Mouse (Mus musculus): ENCODE data around the gene 6030408B16Rik. TPM values are rescaled to one million over a fixed set of nuclear protein-coding genes. Genes with fewer than 3 reads are reported as not detected.
A peak's percentile ranks its signal among the peaks of the same experiment; 100 is the strongest.

Gene 6030408B16Rik
- polyA plus RNA-seq, 2 experiments: 0.74 to 1.0 TPM

DNA sequence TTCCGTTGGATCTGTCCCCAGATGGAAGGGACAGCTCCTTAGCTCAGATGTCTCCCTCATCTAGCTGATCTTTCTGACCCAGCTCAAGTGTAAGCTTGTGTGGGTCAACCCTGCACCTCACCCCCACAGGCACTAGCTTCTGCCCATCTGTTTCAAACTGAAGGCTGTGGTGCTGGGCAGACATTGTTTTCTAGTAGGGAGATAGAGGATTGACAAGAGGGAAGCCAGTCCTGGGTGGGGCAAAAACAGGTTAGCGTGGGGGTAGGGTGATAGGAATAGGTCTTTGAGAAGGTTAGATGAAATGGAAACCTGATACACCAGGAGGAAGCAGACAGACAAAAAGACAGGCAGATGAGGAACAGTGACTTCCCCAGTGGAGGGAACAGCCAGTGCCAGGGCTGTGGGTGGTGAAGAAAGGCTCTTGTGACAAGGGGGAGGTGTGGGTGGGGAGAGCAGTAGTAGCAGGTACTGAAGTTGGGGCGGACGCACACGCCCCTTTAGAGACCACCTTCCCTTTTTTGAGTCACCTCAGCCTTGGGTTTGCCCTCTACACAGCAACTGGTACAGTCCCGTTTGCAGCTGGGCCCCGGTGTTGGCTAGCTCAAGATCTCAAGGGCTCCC lies 37.1 kb upstream of the 6030408B16Rik start:
- Histone ChIP-seq H3K9me3 (ENCODE audit: control insufficient read depth, low read length) (no peaks in the 10 kb centered on the region), H3K4me2 (replicated peaks; ENCODE audit: low read depth, low read length, severe bottlenecking) (no peak overlapping the region), H3K27me3 (ENCODE audit: control insufficient read depth, insufficient read depth, low read length) (no peaks in the 10 kb centered on the region), H3K4me1 (ENCODE audit: control insufficient read depth, insufficient read depth, low read length) (peaks cover 23% of the 10 kb centered on the region), H3K9ac (ENCODE audit: low read depth, low read length, severe bottlenecking) (no peak overlapping the region), H3K4me3 (replicated peaks; ENCODE audit: low read length) (no peak overlapping the region), H3K36me3 (ENCODE audit: control insufficient read depth, insufficient read depth, low read length) (no peaks in the 10 kb centered on the region), H3K27ac (replicated peaks; ENCODE audit: low read depth, low read length) (no peak overlapping the region)
- no peak for ATAC-seq (ENCODE audit: low FRiP score, low read depth)
- no peak for TF ChIP-seq POLR2A (IDR thresholded peaks at IDR 0.05; ENCODE audit: borderline replicate concordance, extremely low read depth, insufficient read depth, insufficient read length)
- WGBS: 83% methylated on average over 7 of the region's 7 CpGs
- DNase-seq (ENCODE audit: low spot score): no peak

DNA sequence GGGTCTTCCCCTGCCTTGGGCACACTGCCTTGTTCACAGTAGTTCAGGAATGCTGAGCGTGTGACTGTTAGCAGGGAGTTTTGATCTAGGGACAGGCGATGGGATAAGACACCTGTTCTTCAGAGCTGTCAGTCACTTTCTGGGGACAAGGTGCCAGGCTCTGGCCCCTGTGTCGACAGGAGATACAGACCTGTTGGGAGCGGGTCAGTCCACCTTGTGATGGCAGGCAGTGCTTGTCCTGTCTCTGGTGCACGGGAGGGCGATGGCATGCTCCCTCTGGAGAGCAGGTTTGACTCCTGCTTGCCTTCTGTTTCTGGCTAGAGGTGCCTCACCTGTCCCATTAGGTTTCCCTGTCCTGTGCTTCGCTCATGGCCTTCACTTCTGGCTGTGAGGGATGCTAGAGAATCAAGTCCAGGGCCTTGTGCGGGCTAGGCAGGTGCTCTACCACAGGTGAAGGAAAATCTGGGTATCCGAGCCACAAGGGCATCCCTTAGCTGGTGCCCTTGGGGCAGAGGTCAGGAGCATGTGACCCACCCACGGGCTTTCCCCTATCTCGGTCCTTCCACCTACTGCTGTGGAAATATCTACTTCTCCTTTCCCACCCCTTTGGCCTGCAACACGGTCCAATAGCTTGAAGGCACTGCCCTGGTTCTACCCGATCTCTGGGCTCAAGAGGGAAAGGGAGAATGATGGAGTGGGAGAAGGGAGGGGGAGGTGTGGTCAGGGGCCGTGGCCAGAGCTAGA lies 36.4 kb upstream of the 6030408B16Rik start:
- Histone ChIP-seq H3K4me1 (ENCODE audit: control insufficient read depth, insufficient read depth, low read length) (peaks cover 29% of the 10 kb centered on the region), H3K4me3 (replicated peaks; ENCODE audit: low read length) (no peak overlapping the region), H3K27me3 (ENCODE audit: control insufficient read depth, insufficient read depth, low read length) (no peaks in the 10 kb centered on the region), H3K9me3 (ENCODE audit: control insufficient read depth, low read length) (no peaks in the 10 kb centered on the region), H3K36me3 (ENCODE audit: control insufficient read depth, insufficient read depth, low read length) (no peaks in the 10 kb centered on the region), H3K9ac (ENCODE audit: low read depth, low read length, severe bottlenecking) (0 out of 2 replicates have a peak overlapping the region, but pooled peaks have one; percentile 3), H3K27ac (replicated peaks; ENCODE audit: low read depth, low read length) (no peak overlapping the region), H3K4me2 (replicated peaks; ENCODE audit: low read depth, low read length, severe bottlenecking) (no peak overlapping the region)
- TF ChIP-seq POLR2A (IDR thresholded peaks at IDR 0.05; ENCODE audit: borderline replicate concordance, extremely low read depth, insufficient read depth, insufficient read length): no peak
- 72% methylated on average over 14 of the region's 14 CpGs for WGBS
- ATAC-seq (ENCODE audit: low FRiP score, low read depth) (no peak), DNase-seq (ENCODE audit: low spot score) (no peak)

DNA sequence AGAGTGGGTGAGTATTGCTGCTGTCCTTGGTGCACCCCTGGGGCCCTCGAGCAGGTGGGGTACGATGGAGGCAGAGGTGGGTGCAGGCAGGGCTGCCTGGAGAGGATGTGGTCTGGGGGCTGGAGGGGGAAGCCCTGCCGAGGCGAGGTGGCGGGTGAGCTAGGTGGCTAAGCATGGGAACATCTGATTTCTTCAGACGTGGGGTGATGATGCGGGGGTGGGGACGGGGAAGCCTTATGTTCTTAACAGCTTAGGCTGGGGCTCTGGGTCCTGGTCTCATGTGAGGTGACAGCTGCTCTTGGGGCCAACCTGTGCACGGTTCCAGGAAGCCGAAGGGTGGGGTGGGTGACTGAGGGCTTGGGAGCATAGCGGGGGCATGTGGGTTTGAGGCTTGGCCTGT lies 34.6 kb upstream of the 6030408B16Rik start:
- Histone ChIP-seq H3K4me1 (ENCODE audit: control insufficient read depth, insufficient read depth, low read length) (peaks cover 35% of the 10 kb centered on the region), H3K4me3 (replicated peaks; ENCODE audit: low read length) (no peak overlapping the region), H3K27me3 (ENCODE audit: control insufficient read depth, insufficient read depth, low read length) (no peaks in the 10 kb centered on the region), H3K4me2 (replicated peaks; ENCODE audit: low read depth, low read length, severe bottlenecking) (no peak overlapping the region), H3K9ac (ENCODE audit: low read depth, low read length, severe bottlenecking) (no peak overlapping the region), H3K36me3 (ENCODE audit: control insufficient read depth, insufficient read depth, low read length) (no peaks in the 10 kb centered on the region), H3K27ac (replicated peaks; ENCODE audit: low read depth, low read length) (no peak overlapping the region), H3K9me3 (ENCODE audit: control insufficient read depth, low read length) (no peaks in the 10 kb centered on the region)
- no peak for ATAC-seq (ENCODE audit: low FRiP score, low read depth)
- WGBS: 76% methylated on average over 11 of the region's 11 CpGs
- no peak for DNase-seq (ENCODE audit: low spot score)
- no peak for TF ChIP-seq POLR2A (IDR thresholded peaks at IDR 0.05; ENCODE audit: borderline replicate concordance, extremely low read depth, insufficient read depth, insufficient read length)

DNA sequence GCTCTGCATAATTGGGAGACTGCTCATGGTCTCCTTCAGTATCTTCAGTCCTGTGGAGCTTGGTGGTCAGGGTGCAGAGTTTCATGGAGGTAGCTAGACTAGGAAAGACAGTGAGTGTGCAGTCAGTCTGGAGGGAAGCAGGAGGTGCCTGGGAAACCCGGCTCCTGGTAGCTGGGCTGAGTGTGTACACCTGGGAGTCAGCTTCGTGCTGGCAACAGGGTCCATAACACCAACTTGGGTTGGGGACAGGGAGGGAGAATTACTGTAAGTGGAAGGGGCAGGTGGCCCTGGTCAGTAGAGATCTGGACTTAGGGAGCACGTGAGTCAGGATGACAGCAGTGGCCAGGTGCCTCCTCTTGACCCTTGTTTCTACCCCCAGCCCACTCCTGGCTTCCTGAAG lies 33.1 kb upstream of the 6030408B16Rik start:
- no peak overlapping the region for H3K4me3 ChIP-seq (replicated peaks; ENCODE audit: low read length)
- H3K36me3 ChIP-seq (ENCODE audit: control insufficient read depth, insufficient read depth, low read length): no peaks in the 10 kb centered on the region
- no peak for TF ChIP-seq POLR2A (IDR thresholded peaks at IDR 0.05; ENCODE audit: borderline replicate concordance, extremely low read depth, insufficient read depth, insufficient read length)
- ATAC-seq (ENCODE audit: low FRiP score, low read depth): no peak
- H3K4me1 ChIP-seq (ENCODE audit: control insufficient read depth, insufficient read depth, low read length): peaks cover 26% of the 10 kb centered on the region
- no peak overlapping the region for H3K4me2 ChIP-seq (replicated peaks; ENCODE audit: low read depth, low read length, severe bottlenecking)
- DNase-seq (ENCODE audit: low spot score): no peak
- H3K9me3 ChIP-seq (ENCODE audit: control insufficient read depth, low read length): no peaks in the 10 kb centered on the region
- H3K27ac ChIP-seq (replicated peaks; ENCODE audit: low read depth, low read length): no peak overlapping the region; the same call in 1 of the 2 replicates
- H3K9ac ChIP-seq (ENCODE audit: low read depth, low read length, severe bottlenecking): no peak overlapping the region
- no peaks in the 10 kb centered on the region for H3K27me3 ChIP-seq (ENCODE audit: control insufficient read depth, insufficient read depth, low read length)
- 66% methylated on average over 3 of the region's 3 CpGs for WGBS

DNA sequence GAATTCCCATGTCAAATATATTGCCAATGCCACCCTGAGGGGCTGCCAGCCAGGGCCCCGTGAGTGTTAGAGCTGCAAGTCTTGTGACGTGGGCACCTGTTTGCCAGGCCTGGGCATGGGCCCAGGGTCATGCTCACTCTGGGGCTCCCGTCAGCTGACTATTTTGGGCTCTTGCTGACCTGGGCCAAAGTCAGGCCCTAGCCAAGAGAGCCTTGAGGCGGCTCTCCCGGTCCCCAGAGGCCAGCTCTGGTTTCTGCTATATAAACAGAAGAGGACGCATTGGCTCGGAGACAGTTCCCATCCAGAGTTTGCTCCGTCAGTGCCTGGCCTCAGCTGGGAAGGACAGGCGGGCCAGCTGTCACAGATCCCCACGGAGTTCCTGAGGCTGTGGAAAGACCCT lies 32.6 kb upstream of the 6030408B16Rik start:
- no peak for ATAC-seq (ENCODE audit: low FRiP score, low read depth)
- no peak overlapping the region for H3K4me3 ChIP-seq (replicated peaks; ENCODE audit: low read length)
- 48% methylated on average over 10 of the region's 10 CpGs for WGBS
- TF ChIP-seq POLR2A (IDR thresholded peaks at IDR 0.05; ENCODE audit: borderline replicate concordance, extremely low read depth, insufficient read depth, insufficient read length): no peak
- peak overlapping the region; percentile 88 for H3K27ac ChIP-seq (replicated peaks; ENCODE audit: low read depth, low read length)
- H3K36me3 ChIP-seq (ENCODE audit: control insufficient read depth, insufficient read depth, low read length): no peaks in the 10 kb centered on the region
- H3K9ac ChIP-seq (ENCODE audit: low read depth, low read length, severe bottlenecking): no peak overlapping the region
- peaks cover 27% of the 10 kb centered on the region for H3K4me1 ChIP-seq (ENCODE audit: control insufficient read depth, insufficient read depth, low read length)
- no peaks in the 10 kb centered on the region for H3K9me3 ChIP-seq (ENCODE audit: control insufficient read depth, low read length)
- no peak overlapping the region for H3K4me2 ChIP-seq (replicated peaks; ENCODE audit: low read depth, low read length, severe bottlenecking)
- no peak for DNase-seq (ENCODE audit: low spot score)
- no peaks in the 10 kb centered on the region for H3K27me3 ChIP-seq (ENCODE audit: control insufficient read depth, insufficient read depth, low read length)

Data from limb, embryonic 14.5 days (tissue).